Mouse (Mus musculus): ENCODE measurements around the gene Cnnm3. TPM values are rescaled to one million over a fixed set of nuclear protein-coding genes. Genes with fewer than 3 reads are reported as not detected.

Gene Cnnm3
- polyA plus RNA-seq, 1 experiment from 2014 or later: 3.3 TPM

GRCm38 (mm10) chr1:36547981-36548598 is 36.4 kb downstream of the Cnnm3 start:
- H3K27ac ChIP-seq (ENCODE audit: low read length): peak overlapping the region; percentile 35; the same call in 1 of the 2 replicates
- peak; percentile 55 for DNase-seq (ENCODE audit: low spot score)
- H3K9me3 ChIP-seq (ENCODE audit: low read length): no peaks in the 10 kb centered on the region
- ATAC-seq: no peak
- no peak overlapping the region for H3K9ac ChIP-seq (replicated peaks; ENCODE audit: low read depth)
- H3K27me3 ChIP-seq (replicated peaks; ENCODE audit: insufficient read depth, low read length): no peaks in the 10 kb centered on the region
- H3K36me3 ChIP-seq (ENCODE audit: insufficient read depth, low read length): peaks cover 38% of the 10 kb centered on the region
- H3K4me2 ChIP-seq (replicated peaks; ENCODE audit: low read depth, low read length): no peak overlapping the region
- H3K4me1 ChIP-seq (ENCODE audit: insufficient read depth, low read depth, low read length): no peaks in the 10 kb centered on the region
- H3K4me3 ChIP-seq (ENCODE audit: low read depth, low read length): no peak overlapping the region
- 23% methylated on average over 9 of the region's 9 CpGs for WGBS
- TF ChIP-seq EP300 (IDR thresholded peaks at IDR 0.05): no peak
- TF ChIP-seq CTCF (IDR thresholded peaks at IDR 0.05): no peak

- Histone ChIP-seq H3K36me3 (ENCODE audit: insufficient read depth, low read length) (peaks cover 43% of the 10 kb centered on the region), H3K4me1 (ENCODE audit: insufficient read depth, low read depth, low read length) (no peaks in the 10 kb centered on the region), H3K9me3 (ENCODE audit: low read length) (no peaks in the 10 kb centered on the region), H3K27me3 (replicated peaks; ENCODE audit: insufficient read depth, low read length) (no peaks in the 10 kb centered on the region), H3K9ac (replicated peaks; ENCODE audit: low read depth) (no peak overlapping the region), H3K27ac (ENCODE audit: low read length) (0 out of 2 replicates have a peak overlapping the region, but pooled peaks have one; percentile 5), H3K4me3 (ENCODE audit: low read depth, low read length) (no peak overlapping the region), H3K4me2 (replicated peaks; ENCODE audit: low read depth, low read length) (no peak overlapping the region)
- TF ChIP-seq EP300 (IDR thresholded peaks at IDR 0.05): no peak
- no peak for TF ChIP-seq CTCF (IDR thresholded peaks at IDR 0.05)
- WGBS: 40% methylated on average over 8 of the region's 8 CpGs
- ATAC-seq: no peak
- no peak for DNase-seq (ENCODE audit: low spot score)
Measured at GRCm38 (mm10) chr1:36548771-36549170, 37.1 kb downstream of the Cnnm3 start.

GRCm38 (mm10) chr1:36549491-36549890 is 37.8 kb downstream of the Cnnm3 start:
- no peaks in the 10 kb centered on the region for H3K9me3 ChIP-seq (ENCODE audit: low read length)
- H3K4me2 ChIP-seq (replicated peaks; ENCODE audit: low read depth, low read length): no peak overlapping the region
- H3K4me1 ChIP-seq (ENCODE audit: insufficient read depth, low read depth, low read length): peaks cover 4% of the 10 kb centered on the region; the same call in 1 of the 2 replicates
- no peak for DNase-seq (ENCODE audit: low spot score)
- TF ChIP-seq EP300 (IDR thresholded peaks at IDR 0.05) (no peak), CTCF (IDR thresholded peaks at IDR 0.05) (no peak)
- no peaks in the 10 kb centered on the region for H3K27me3 ChIP-seq (replicated peaks; ENCODE audit: insufficient read depth, low read length)
- H3K9ac ChIP-seq (replicated peaks; ENCODE audit: low read depth): no peak overlapping the region
- no peak for ATAC-seq
- peaks cover 43% of the 10 kb centered on the region for H3K36me3 ChIP-seq (ENCODE audit: insufficient read depth, low read length)
- 67% methylated on average over 18 of the region's 18 CpGs for WGBS
- no peak overlapping the region for H3K4me3 ChIP-seq (ENCODE audit: low read depth, low read length)
- no peak overlapping the region for H3K27ac ChIP-seq (ENCODE audit: low read length)

GRCm38 (mm10) chr1:36550075-36550863 is 38.6 kb downstream of the Cnnm3 start:
- Histone ChIP-seq H3K9me3 (ENCODE audit: low read length) (no peaks in the 10 kb centered on the region), H3K4me1 (ENCODE audit: insufficient read depth, low read depth, low read length) (peaks cover 11% of the 10 kb centered on the region; the same call in 1 of the 2 replicates), H3K27ac (ENCODE audit: low read length) (no peak overlapping the region), H3K36me3 (ENCODE audit: insufficient read depth, low read length) (peaks cover 43% of the 10 kb centered on the region), H3K4me2 (replicated peaks; ENCODE audit: low read depth, low read length) (no peak overlapping the region), H3K27me3 (replicated peaks; ENCODE audit: insufficient read depth, low read length) (no peaks in the 10 kb centered on the region), H3K4me3 (ENCODE audit: low read depth, low read length) (no peak overlapping the region), H3K9ac (replicated peaks; ENCODE audit: low read depth) (no peak overlapping the region)
- TF ChIP-seq CTCF (IDR thresholded peaks at IDR 0.05): 0 out of 2 replicates have a peak, but pooled peaks have one; percentile 6
- TF ChIP-seq EP300 (IDR thresholded peaks at IDR 0.05): no peak
- DNase-seq (ENCODE audit: low spot score): no peak
- WGBS: 71% methylated on average over 20 of the region's 20 CpGs
- no peak for ATAC-seq

- no peak for ATAC-seq
- no peak overlapping the region for H3K4me2 ChIP-seq (replicated peaks; ENCODE audit: low read depth, low read length)
- no peaks in the 10 kb centered on the region for H3K27me3 ChIP-seq (replicated peaks; ENCODE audit: insufficient read depth, low read length)
- H3K27ac ChIP-seq (ENCODE audit: low read length): no peak overlapping the region
- H3K4me3 ChIP-seq (ENCODE audit: low read depth, low read length): no peak overlapping the region
- TF ChIP-seq EP300 (IDR thresholded peaks at IDR 0.05) (no peak), CTCF (IDR thresholded peaks at IDR 0.05) (peak; percentile 12; the same call in 1 of the 2 replicates)
- no peak overlapping the region for H3K9ac ChIP-seq (replicated peaks; ENCODE audit: low read depth)
- H3K9me3 ChIP-seq (ENCODE audit: low read length): no peaks in the 10 kb centered on the region
- 81% methylated on average over 17 of the region's 17 CpGs for WGBS
- H3K4me1 ChIP-seq (ENCODE audit: insufficient read depth, low read depth, low read length): peaks cover 18% of the 10 kb centered on the region; the same call in 1 of the 2 replicates
- peaks cover 43% of the 10 kb centered on the region for H3K36me3 ChIP-seq (ENCODE audit: insufficient read depth, low read length)
- DNase-seq (ENCODE audit: low spot score): no peak
Measured at GRCm38 (mm10) chr1:36551904-36552303, 40.2 kb downstream of the Cnnm3 start.

- Histone ChIP-seq H3K27ac (ENCODE audit: low read length) (no peak overlapping the region), H3K9me3 (ENCODE audit: low read length) (no peaks in the 10 kb centered on the region), H3K27me3 (replicated peaks; ENCODE audit: insufficient read depth, low read length) (no peaks in the 10 kb centered on the region), H3K4me1 (ENCODE audit: insufficient read depth, low read depth, low read length) (peaks cover 18% of the 10 kb centered on the region; the same call in 1 of the 2 replicates), H3K36me3 (ENCODE audit: insufficient read depth, low read length) (peaks cover 43% of the 10 kb centered on the region), H3K9ac (replicated peaks; ENCODE audit: low read depth) (no peak overlapping the region), H3K4me3 (ENCODE audit: low read depth, low read length) (no peak overlapping the region), H3K4me2 (replicated peaks; ENCODE audit: low read depth, low read length) (no peak overlapping the region)
- no peak for DNase-seq (ENCODE audit: low spot score)
- no peak for ATAC-seq
- 87% methylated on average over 14 of the region's 16 CpGs for WGBS
- TF ChIP-seq CTCF (IDR thresholded peaks at IDR 0.05) (no peak), EP300 (IDR thresholded peaks at IDR 0.05) (no peak)
Measured at GRCm38 (mm10) chr1:36552506-36552905, 40.8 kb downstream of the Cnnm3 start.
